Mouse (Mus musculus) heart, embryonic 12.5 days (tissue): ENCODE results near the gene Pes1. TPM values are rescaled to one million over a fixed set of nuclear protein-coding genes. Genes with fewer than 3 reads are reported as not detected.

Experiments used
- ATAC-seq: fragments of 200-750 bp; cut with Nextera tagmentation; 2 replicates; pipeline ENCODE4 v1.8.0; 2017; ENCODE audit warnings: moderate TSS enrichment, moderate library complexity; ENCODE audit not compliant: insufficient number of reproducible peaks, low FRiP score
- H3K27ac ChIP-seq: fragments of 300-500 bp; sonication (generic); 2 replicates; pipeline ENCODE4 v1.5.1; 2016; ENCODE audit warnings: mild to moderate bottlenecking, moderate library complexity; ENCODE audit not compliant: poor library complexity, severe bottlenecking
- H3K27me3 ChIP-seq: fragments of 300-500 bp; sonication (generic); replicated peaks from 2 replicates; pipeline ENCODE4 v1.6.1; 2016; ENCODE audit warnings: mild to moderate bottlenecking, moderate library complexity
- H3K36me3 ChIP-seq: fragments of 300-500 bp; sonication (generic); 2 replicates; pipeline ENCODE4 v1.6.1; 2016; ENCODE audit warnings: mild to moderate bottlenecking, moderate library complexity
- H3K4me1 ChIP-seq: fragments of 300-500 bp; sonication (generic); replicated peaks from 2 replicates; pipeline ENCODE4 v1.6.1; 2016; ENCODE audit warnings: mild to moderate bottlenecking
- H3K4me2 ChIP-seq: fragments of 300-500 bp; sonication (generic); 2 replicates; pipeline ENCODE4 v1.6.1; 2016; ENCODE audit warnings: mild to moderate bottlenecking, moderate library complexity
- H3K4me3 ChIP-seq: fragments of 300-500 bp; sonication (generic); 2 replicates; pipeline ENCODE4 v1.5.1; 2016; ENCODE audit warnings: mild to moderate bottlenecking
- H3K9ac ChIP-seq: fragments of 300-500 bp; sonication (generic); 2 replicates; pipeline ENCODE4 v1.6.1; 2016; ENCODE audit warnings: mild to moderate bottlenecking, moderate library complexity
- H3K9me3 ChIP-seq: fragments of 300-500 bp; sonication (generic); replicated peaks from 2 replicates; pipeline ENCODE4 v1.6.1; 2016; ENCODE audit warnings: mild to moderate bottlenecking, moderate library complexity
- WGBS: fragments of 180-500 bp; shearing (Covaris S2); methylation state at CpG from one replicate; pipeline ENCODE4 v1.1.7; 2016; 5-methylcytosine and 5-hydroxymethylcytosine counted together
- polyA plus RNA-seq: library from polyadenylated mRNA; unstranded; fragments of >200 nt; fragmentation: Nextera tagmentation; extraction: Ambion mirVana; gene quantifications from 2 replicates; pipeline ENCODE4 v1.2.1, GENCODE M21; 2016

Pes1 gene
- polyA plus RNA-seq, 1 experiment from 2014 or later: 57.1 TPM

- 0 out of 2 replicates have a peak, but pooled peaks have one; percentile 34 for ATAC-seq
These were observed 20.3 kb downstream of the Pes1 start for GRCm38 (mm10) chr11:3983863-3984745.

GRCm38 (mm10) chr11:3989748-3990147 is 26.0 kb downstream of the Pes1 start:
- H3K4me1 ChIP-seq: no peaks in the 10 kb centered on the region; the same call in 1 of the 2 replicates
- H3K9me3 ChIP-seq: no peaks in the 10 kb centered on the region
- peaks cover 10% of the 10 kb centered on the region for H3K27me3 ChIP-seq
- ATAC-seq: no peak
- no peak overlapping the region for H3K4me3 ChIP-seq
- no peaks in the 10 kb centered on the region for H3K36me3 ChIP-seq
- no peak overlapping the region for H3K9ac ChIP-seq
- 50% methylated on average over 3 of the region's 3 CpGs for WGBS
- H3K27ac ChIP-seq: no peak overlapping the region
- H3K4me2 ChIP-seq: no peak overlapping the region

More at GRCm38 (mm10) chr11:3983863-3984745, 20.3 kb downstream of the Pes1 start:
- Histone ChIP-seq H3K9ac (peak overlapping the region; percentile 60), H3K4me2 (peak overlapping the region; percentile 92), H3K4me1 (peaks cover 21% of the 10 kb centered on the region), H3K36me3 (peaks cover 21% of the 10 kb centered on the region), H3K4me3 (peak overlapping the region; percentile 53), H3K27me3 (peaks cover 26% of the 10 kb centered on the region), H3K27ac (no peak overlapping the region), H3K9me3 (no peaks in the 10 kb centered on the region)
- 8% methylated on average over 15 of the region's 15 CpGs for WGBS

GRCm38 (mm10) chr11:3993132-3993531 is 29.4 kb downstream of the Pes1 start:
- Histone ChIP-seq H3K27ac (no peak overlapping the region), H3K27me3 (peaks cover 33% of the 10 kb centered on the region), H3K4me3 (no peak overlapping the region), H3K4me2 (no peak overlapping the region), H3K4me1 (peaks cover 5% of the 10 kb centered on the region), H3K9ac (no peak overlapping the region), H3K36me3 (no peaks in the 10 kb centered on the region), H3K9me3 (no peaks in the 10 kb centered on the region)
- WGBS: 75% methylated on average over 6 of the region's 6 CpGs
- no peak for ATAC-seq

GRCm38 (mm10) chr11:3993914-3994313 is 30.1 kb downstream of the Pes1 start:
- Histone ChIP-seq H3K36me3 (no peaks in the 10 kb centered on the region), H3K4me1 (peaks cover 11% of the 10 kb centered on the region), H3K4me3 (no peak overlapping the region), H3K27ac (no peak overlapping the region), H3K27me3 (peaks cover 41% of the 10 kb centered on the region), H3K9me3 (no peaks in the 10 kb centered on the region), H3K9ac (no peak overlapping the region), H3K4me2 (no peak overlapping the region)
- no peak for ATAC-seq
- WGBS: 76% methylated on average over 6 of the region's 6 CpGs

GRCm38 (mm10) chr11:3995511-3995910 is 31.7 kb downstream of the Pes1 start:
- Histone ChIP-seq H3K9me3 (no peaks in the 10 kb centered on the region), H3K4me1 (peaks cover 11% of the 10 kb centered on the region), H3K36me3 (no peaks in the 10 kb centered on the region), H3K27ac (no peak overlapping the region), H3K27me3 (peaks cover 56% of the 10 kb centered on the region), H3K4me2 (no peak overlapping the region), H3K4me3 (no peak overlapping the region), H3K9ac (no peak overlapping the region)
- no peak for ATAC-seq
- 71% methylated on average over 5 of the region's 5 CpGs for WGBS

- no peaks in the 10 kb centered on the region for H3K9me3 ChIP-seq
- no peak overlapping the region for H3K4me3 ChIP-seq
- no peak overlapping the region for H3K9ac ChIP-seq
- WGBS: 78% methylated on average over 3 of the region's 3 CpGs
- H3K4me2 ChIP-seq: no peak overlapping the region
- no peaks in the 10 kb centered on the region for H3K36me3 ChIP-seq
- peaks cover 11% of the 10 kb centered on the region for H3K4me1 ChIP-seq
- peaks cover 61% of the 10 kb centered on the region for H3K27me3 ChIP-seq
- no peak overlapping the region for H3K27ac ChIP-seq
- ATAC-seq: no peak
These were observed 33.1 kb downstream of the Pes1 start for GRCm38 (mm10) chr11:3996840-3997239.

GRCm38 (mm10) chr11:3997978-3998720 is 34.4 kb downstream of the Pes1 start:
- Histone ChIP-seq H3K4me2 (peak overlapping the region; percentile 64), H3K27ac (no peak overlapping the region), H3K27me3 (peaks cover 56% of the 10 kb centered on the region), H3K9ac (peak overlapping the region; percentile 6; the same call in 1 of the 2 replicates), H3K4me3 (peak overlapping the region; percentile 41), H3K9me3 (no peaks in the 10 kb centered on the region), H3K4me1 (peaks cover 11% of the 10 kb centered on the region), H3K36me3 (no peaks in the 10 kb centered on the region)
- WGBS: 5% methylated on average over 66 of the region's 66 CpGs
- 0 out of 2 replicates have a peak, but pooled peaks have one; percentile 11 for ATAC-seq

- ATAC-seq: no peak
- Histone ChIP-seq H3K4me3 (no peak overlapping the region), H3K9ac (no peak overlapping the region), H3K36me3 (no peaks in the 10 kb centered on the region), H3K27me3 (peaks cover 56% of the 10 kb centered on the region), H3K4me2 (no peak overlapping the region), H3K9me3 (no peaks in the 10 kb centered on the region), H3K27ac (no peak overlapping the region), H3K4me1 (peaks cover 11% of the 10 kb centered on the region)
- 80% methylated on average over 5 of the region's 5 CpGs for WGBS
These were observed 35.8 kb downstream of the Pes1 start for GRCm38 (mm10) chr11:3999547-3999946.

- Histone ChIP-seq H3K4me3 (no peak overlapping the region), H3K27ac (no peak overlapping the region), H3K4me2 (no peak overlapping the region), H3K27me3 (peaks cover 43% of the 10 kb centered on the region), H3K9me3 (no peaks in the 10 kb centered on the region), H3K4me1 (peaks cover 11% of the 10 kb centered on the region), H3K36me3 (no peaks in the 10 kb centered on the region), H3K9ac (no peak overlapping the region)
- ATAC-seq: no peak
- WGBS: 10% methylated on average over 5 of the region's 5 CpGs
These were observed 37.8 kb downstream of the Pes1 start for GRCm38 (mm10) chr11:4001603-4002002.

GRCm38 (mm10) chr11:4005220-4005805 is 41.5 kb downstream of the Pes1 start:
- no peaks in the 10 kb centered on the region; the same call in 1 of the 2 replicates for H3K4me1 ChIP-seq
- 46% methylated on average over 5 of the region's 5 CpGs for WGBS
- no peaks in the 10 kb centered on the region for H3K9me3 ChIP-seq
- H3K4me2 ChIP-seq: no peak overlapping the region
- H3K27ac ChIP-seq: no peak overlapping the region
- H3K36me3 ChIP-seq: no peaks in the 10 kb centered on the region
- H3K9ac ChIP-seq: no peak overlapping the region
- no peak for ATAC-seq
- H3K27me3 ChIP-seq: peaks cover 12% of the 10 kb centered on the region
- H3K4me3 ChIP-seq: no peak overlapping the region

- H3K9ac ChIP-seq: no peak overlapping the region
- no peak overlapping the region for H3K27ac ChIP-seq
- no peaks in the 10 kb centered on the region for H3K36me3 ChIP-seq
- no peaks in the 10 kb centered on the region for H3K9me3 ChIP-seq
- no peak overlapping the region for H3K4me3 ChIP-seq
- ATAC-seq: no peak
- 76% methylated on average over 3 of the region's 3 CpGs for WGBS
- H3K4me2 ChIP-seq: no peak overlapping the region
- H3K4me1 ChIP-seq: no peaks in the 10 kb centered on the region; the same call in 1 of the 2 replicates
- H3K27me3 ChIP-seq: peaks cover 6% of the 10 kb centered on the region; the same call in 1 of the 2 replicates
These were observed 42.7 kb downstream of the Pes1 start for GRCm38 (mm10) chr11:4006462-4006861.
